Comparison of ENCODE assay signal across 9 mouse cellular contexts in the genomic region with DNA sequence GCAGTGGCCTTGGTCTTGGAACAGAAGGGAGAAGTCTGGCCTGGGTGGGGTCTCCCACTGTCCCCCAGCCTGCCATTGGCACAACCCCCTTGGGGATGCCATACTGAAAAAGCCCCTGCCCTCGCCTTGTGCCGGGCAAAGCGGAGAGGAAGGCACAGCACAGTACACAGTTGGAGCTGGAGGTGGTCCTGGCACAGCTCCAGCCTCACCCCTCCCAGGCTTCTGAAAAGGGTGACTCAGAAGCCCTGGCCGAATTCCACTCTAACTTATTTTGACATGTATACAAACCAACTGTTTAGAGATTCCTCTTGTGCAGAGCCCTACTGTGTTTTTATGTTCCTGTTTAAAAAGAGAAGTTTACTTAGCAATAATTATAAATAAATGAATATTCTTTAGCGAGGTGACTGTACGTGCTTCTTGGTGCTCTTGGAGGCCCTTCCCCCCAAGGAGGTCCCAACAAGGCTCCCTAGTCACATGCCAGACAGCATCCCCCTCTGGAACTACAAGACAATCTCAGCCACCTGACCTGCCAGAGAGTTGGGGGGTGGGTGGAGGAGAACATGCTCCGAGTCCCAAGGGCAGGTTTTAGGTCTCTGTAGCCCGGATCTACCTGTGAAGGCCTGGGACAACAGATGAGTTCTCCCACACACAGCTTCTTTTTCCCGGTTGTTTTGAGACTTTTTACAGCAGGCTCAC. TPM values are rescaled to one million over a fixed set of nuclear protein-coding genes. Genes with fewer than 3 reads are reported as not detected.
DNase-seq lines count a peak whose midpoint lies in the region; ATAC-seq and TF ChIP-seq lines count a peak whose summit lies in the region.
"Had no signal": no experiment of that assay in that cellular context is flagged by ENCODE, and none has a peak within 500 bp of the region (broad histone marks: within the 10 kb centered on the region; RNA-seq: fewer than 3 reads in every experiment).

No protein-coding gene starts in this region.

- H3K4me2 ChIP-seq in heart, embryonic 16.5 days (ENCODE audit: low read depth, low read length), result no peak overlapping the region
- H3K4me2 ChIP-seq: midbrain, embryonic 12.5 days had no signal

- H3K9ac ChIP-seq in heart, embryonic 16.5 days (ENCODE audit: low read length), result peak overlapping the region; percentile 47; the same call in 1 of the 2 replicates
- H3K9ac ChIP-seq: midbrain, embryonic 12.5 days had no signal

- WGBS in heart, embryonic 16.5 days, result 38% methylated on average over 9 of the region's 9 CpGs
- 64% methylated on average over 9 of the region's 9 CpGs for WGBS in small intestine, adult 2 months

- peaks cover 71% of the 10 kb centered on the region for H3K36me3 ChIP-seq in heart, embryonic 16.5 days (ENCODE audit: control insufficient read depth, insufficient read depth)
- H3K36me3 ChIP-seq in small intestine, adult 2 months (ENCODE audit: control insufficient read depth, insufficient read depth, low read length), result peaks cover 52% of the 10 kb centered on the region

- no peaks in the 10 kb centered on the region for H3K27me3 ChIP-seq in heart, embryonic 16.5 days (ENCODE audit: control insufficient read depth, insufficient read depth, low read length)
- H3K27me3 ChIP-seq in small intestine, adult 2 months (ENCODE audit: control insufficient read depth, insufficient read depth, low read length), result no peaks in the 10 kb centered on the region
- H3K27me3 ChIP-seq: midbrain, embryonic 12.5 days had no signal

- no peak for TF ChIP-seq CTCF in small intestine, adult 2 months (IDR thresholded peaks at IDR 0.05; ENCODE audit: extremely low read depth, insufficient read length, insufficient replicate concordance, low read depth, low read length)

- ATAC-seq in heart, embryonic 16.5 days (replicated peaks; ENCODE audit: extremely low read depth, insufficient read depth, low FRiP score), result peak; percentile 43; the same call in 1 of the 2 replicates

- H3K4me3 ChIP-seq in heart, embryonic 16.5 days (ENCODE audit: low read length), result no peak overlapping the region
- H3K4me3 ChIP-seq in small intestine, adult 2 months (ENCODE audit: low read depth, low read length), result no peak overlapping the region
- H3K4me3 ChIP-seq: midbrain, embryonic 12.5 days had no signal

- TF ChIP-seq POLR2A in small intestine, adult 2 months (IDR thresholded peaks at IDR 0.05; ENCODE audit: low read depth, low read length), result no peak

- H3K27ac ChIP-seq in heart, embryonic 16.5 days (ENCODE audit: low read length), result peak overlapping the region; percentile 65
- H3K27ac ChIP-seq in small intestine, adult 2 months (ENCODE audit: insufficient read depth, low read depth, low read length), result peak overlapping the region; percentile 49
- H3K27ac ChIP-seq: midbrain, embryonic 12.5 days had no signal

- DNase-seq in cerebellum, adult 11-12 months, result peak; percentile 51
- DNase-seq in cerebellum, adult 9-10 months, result no peak
- peak; percentile 55 to 74 for DNase-seq in urinary bladder, adult 18-20 months (ENCODE audit: low spot score in 2 of 2)
- no peak for DNase-seq in urinary bladder, postnatal 10 days (ENCODE audit: low spot score)
- DNase-seq in left cerebral cortex, adult 18-20 months (ENCODE audit: low spot score in 2 of 2), result peak; percentile 77 to 84
- DNase-seq in gastrocnemius, adult 8-10 months (ENCODE audit: low spot score in 2 of 2), result no peak

- no peaks in the 10 kb centered on the region for H3K9me3 ChIP-seq in heart, embryonic 16.5 days (replicated peaks; ENCODE audit: control insufficient read depth, low read length)
- H3K9me3 ChIP-seq: midbrain, embryonic 12.5 days had no signal

- peaks cover 16% of the 10 kb centered on the region for H3K4me1 ChIP-seq in heart, embryonic 16.5 days (ENCODE audit: control insufficient read depth, insufficient read depth, low read length)
- peaks cover 14% of the 10 kb centered on the region for H3K4me1 ChIP-seq in small intestine, adult 2 months (ENCODE audit: control insufficient read depth, insufficient read depth, insufficient read length, low read length)
- H3K4me1 ChIP-seq: midbrain, embryonic 12.5 days had no signal

RNA-seq across cellular contexts. Expression of gene Idh2, which starts 22.7 kb away (rescaled TPM):
- polyA plus RNA-seq in heart, embryonic 16.5 days (2015; fragmentation: Nextera tagmentation; extraction: Ambion mirVana), result 2,779 and 2,782 TPM in 2 replicates
- total RNA-seq in left cerebral cortex, adult 18-20 months (2021), result 10 to 100 TPM; 51.5 to 63.4 TPM
- polyA plus RNA-seq in small intestine, adult 2 months (2012; rRNA removed), result 57.2 and 82.3 TPM in 2 replicates
- total RNA-seq in gastrocnemius, adult 8-10 months (2022), result 100 to 1,000 TPM; 295 to 383 (median 326) TPM

Comparison
In these comparisons a context has a peak if more than half of its experiments do, and no peak if none do; other contexts are left out.
1. DNase-seq: peak in cerebellum, adult 11-12 months (single experiment), urinary bladder, adult 18-20 months (2 of 2) and left cerebral cortex, adult 18-20 months (2 of 2); none in cerebellum, adult 9-10 months (single experiment), urinary bladder, postnatal 10 days (single experiment) and gastrocnemius, adult 8-10 months (0 of 2).
2. RNA of gene Idh2, which starts 22.7 kb away (total RNA-seq): 295 to 383 TPM in gastrocnemius, adult 8-10 months; 51.5 to 63.4 TPM in left cerebral cortex, adult 18-20 months; every median in the first group is over 4 times any median in the second.